Mouse (Mus musculus) heart, postnatal 0 days (tissue): Measurements from ENCODE around the gene Irx4. TPM values are rescaled to one million over a fixed set of nuclear protein-coding genes. Genes with fewer than 3 reads are reported as not detected.

Experiments
- ATAC-seq: fragments of 200-750 bp; cut with Nextera tagmentation; 2 replicates; pipeline ENCODE4 v1.8.0; 2017; ENCODE audit warnings: low read depth, moderate number of reproducible peaks, moderate library complexity; ENCODE audit not compliant: insufficient read depth
- DNase-seq: peaks from one replicate; pipeline ENCODE4 v3.0.0-alpha.2; 2016; ENCODE audit warnings: low spot score
- H3K27ac ChIP-seq: fragments of 300-500 bp; sonication (generic); 2 replicates; pipeline ENCODE4 v1.5.1; 2014; ENCODE audit warnings: low read depth, mild to moderate bottlenecking
- H3K27me3 ChIP-seq: fragments of 300-500 bp; sonication (generic); 2 replicates; pipeline ENCODE4 v1.6.1; 2014; ENCODE audit warnings: low read length, mixed read lengths; ENCODE audit not compliant: control insufficient read depth, insufficient read depth
- H3K36me3 ChIP-seq: fragments of 300-500 bp; sonication (generic); replicated peaks from 2 replicates; pipeline ENCODE4 v1.6.1; 2014; ENCODE audit warnings: low read length, mixed read lengths; ENCODE audit not compliant: control insufficient read depth, insufficient read depth
- H3K4me1 ChIP-seq: fragments of 300-500 bp; sonication (generic); 2 replicates; pipeline ENCODE4 v1.6.1; 2014; ENCODE audit warnings: antibody characterized with exemption; ENCODE audit not compliant: control insufficient read depth, insufficient read depth
- H3K4me2 ChIP-seq: fragments of 300-500 bp; sonication (generic); 2 replicates; pipeline ENCODE4 v1.6.1; 2014; ENCODE audit warnings: low read depth, mild to moderate bottlenecking, low read length, moderate library complexity
- H3K4me3 ChIP-seq: fragments of 300-500 bp; sonication (generic); 2 replicates; pipeline ENCODE4 v1.5.1; 2014; ENCODE audit warnings: low read depth, low read length
- H3K9ac ChIP-seq: fragments of 300-500 bp; sonication (generic); replicated peaks from 2 replicates; pipeline ENCODE4 v1.6.1; 2014; ENCODE audit warnings: low read depth, low read length, mixed read lengths
- H3K9me3 ChIP-seq: fragments of 300-500 bp; sonication (generic); replicated peaks from 2 replicates; pipeline ENCODE4 v1.6.1; 2016; ENCODE audit warnings: low read length; ENCODE audit not compliant: control insufficient read depth
- CTCF ChIP-seq: IDR thresholded peaks from 2 replicates; pipeline ENCODE4 v1.5.1; 2016; ENCODE audit warnings: antibody characterized with exemption, control low read depth, low read depth
- EP300 ChIP-seq: IDR thresholded peaks from 2 replicates; pipeline ENCODE4 v1.6.1; 2016; ENCODE audit warnings: antibody characterized with exemption, low read depth
- WGBS: fragments of 180-500 bp; shearing (Covaris S2); extraction: QIAGEN DNeasy Blood & Tissue Kit; methylation state at CpG from one replicate; pipeline ENCODE4 v1.1.7; 2014; 5-methylcytosine and 5-hydroxymethylcytosine counted together
- polyA plus RNA-seq: library from polyadenylated mRNA; unstranded; fragments of >200 nt; fragmentation: Nextera tagmentation; extraction: Ambion mirVana; gene quantifications from 2 replicates; pipeline ENCODE4 v1.2.1, GENCODE M21; 2015
- total RNA-seq: library from RNA; depleted of rRNA; stranded (reverse); fragments of >200 nt; gene quantifications from 2 replicates; pipeline ENCODE4 v1.2.3, GENCODE M21; 2014; ENCODE audit warnings: low replicate concordance

The Irx4 gene
- total and polyA plus RNA-seq, 2 experiments from 2014 or later = 54.9 to 85.4 TPM

DNA sequence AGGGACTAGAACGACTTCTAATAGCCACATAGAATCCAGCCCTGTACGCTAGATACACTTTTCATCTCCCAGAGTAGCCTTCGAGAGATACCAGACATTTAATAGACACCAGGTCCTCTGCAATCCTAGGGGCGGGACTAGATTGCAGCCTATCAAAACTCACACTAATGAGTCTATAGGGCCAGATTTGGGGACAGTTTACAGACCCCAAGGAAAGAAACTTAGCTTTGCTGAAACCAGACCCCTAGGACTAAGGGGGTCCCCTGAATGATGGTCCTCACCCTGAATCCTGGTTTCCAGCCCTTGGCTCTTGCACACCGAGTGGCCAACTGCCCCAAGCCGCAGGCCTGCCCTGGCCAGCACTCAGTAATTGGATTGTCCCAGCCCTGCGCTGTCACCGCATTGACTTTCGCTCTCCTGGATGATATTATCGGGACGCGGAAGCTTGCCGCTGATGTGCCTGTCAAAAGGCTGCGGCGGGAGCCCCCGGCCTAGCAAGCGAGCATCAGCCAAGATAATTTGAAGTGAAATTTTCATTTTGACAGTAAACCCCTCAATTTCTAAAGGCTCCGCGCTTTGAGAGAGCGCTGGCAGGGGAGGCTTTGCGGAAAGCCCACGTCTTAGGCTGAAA, 10.3 kb downstream of the Irx4 start:
- peaks cover 48% of the 10 kb centered on the region for H3K27me3 ChIP-seq
- peaks cover 40% of the 10 kb centered on the region for H3K4me1 ChIP-seq
- peak overlapping the region; percentile 61 for H3K4me2 ChIP-seq
- H3K4me3 ChIP-seq = peak overlapping the region; percentile 34
- peaks cover 21% of the 10 kb centered on the region; the same call in 1 of the 2 replicates for H3K36me3 ChIP-seq
- WGBS = 8% methylated on average over 22 of the region's 22 CpGs
- ATAC-seq (peak; percentile 14; the same call in 1 of the 2 replicates), DNase-seq (peak; percentile 29)
- H3K9me3 ChIP-seq = no peaks in the 10 kb centered on the region
- TF ChIP-seq EP300 (no peak), CTCF (no peak)
- peak overlapping the region; percentile 88 for H3K27ac ChIP-seq
- peak overlapping the region; percentile 57 for H3K9ac ChIP-seq

DNA sequence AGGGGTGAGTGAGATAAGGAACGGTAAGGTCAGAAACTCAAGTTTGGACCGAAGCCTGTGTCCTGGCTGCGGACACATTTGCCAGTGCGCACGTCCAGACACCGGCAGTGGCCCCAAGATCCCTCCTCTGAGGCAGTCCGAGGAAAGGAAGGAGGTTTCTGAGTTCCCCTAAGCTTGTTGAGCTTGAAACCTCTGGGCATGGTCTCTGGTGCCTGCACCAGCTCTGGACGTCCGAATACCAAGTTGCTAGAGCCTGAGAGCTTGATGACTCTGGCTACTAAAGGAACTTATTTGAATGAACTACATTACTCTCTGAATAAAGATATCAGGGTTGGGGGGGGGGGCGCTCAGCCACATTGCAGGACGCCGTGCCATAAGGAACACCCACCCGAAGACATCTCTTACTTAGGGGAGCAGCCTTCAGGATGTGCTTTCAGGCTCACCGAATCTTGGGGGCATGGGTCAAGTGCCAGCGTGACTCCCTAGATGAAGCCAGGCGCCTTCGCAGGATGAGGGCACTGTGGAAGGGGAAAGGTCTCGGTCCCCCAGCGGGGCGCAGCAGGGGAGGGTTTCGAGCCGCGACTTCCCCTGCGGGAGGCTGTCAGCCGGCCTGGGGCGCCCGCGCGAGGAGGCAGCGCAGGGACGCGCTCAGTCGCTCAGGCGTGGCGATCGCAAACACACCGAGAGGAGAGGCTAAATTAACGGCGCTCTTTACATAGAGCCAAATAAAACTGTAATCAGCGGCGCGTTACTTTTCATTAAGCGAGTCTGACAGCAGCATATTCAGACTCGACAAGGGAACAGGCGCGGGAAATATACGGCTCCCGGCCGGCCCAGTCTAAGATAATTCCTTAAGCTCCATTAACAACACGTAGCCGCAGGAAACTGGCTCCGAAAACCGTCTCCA, 11.3 kb downstream of the Irx4 start:
- Histone ChIP-seq H3K4me1 (peaks cover 42% of the 10 kb centered on the region), H3K4me2 (peak overlapping the region; percentile 61), H3K36me3 (peaks cover 16% of the 10 kb centered on the region; the same call in 1 of the 2 replicates), H3K27ac (peak overlapping the region; percentile 88), H3K4me3 (peak overlapping the region; percentile 34), H3K9me3 (no peaks in the 10 kb centered on the region), H3K27me3 (peaks cover 41% of the 10 kb centered on the region), H3K9ac (peak overlapping the region; percentile 57)
- ATAC-seq (no peak), DNase-seq (peak; percentile 18)
- no peak for TF ChIP-seq EP300
- TF ChIP-seq CTCF = no peak
- WGBS = 2% methylated on average over 53 of the region's 53 CpGs

DNA sequence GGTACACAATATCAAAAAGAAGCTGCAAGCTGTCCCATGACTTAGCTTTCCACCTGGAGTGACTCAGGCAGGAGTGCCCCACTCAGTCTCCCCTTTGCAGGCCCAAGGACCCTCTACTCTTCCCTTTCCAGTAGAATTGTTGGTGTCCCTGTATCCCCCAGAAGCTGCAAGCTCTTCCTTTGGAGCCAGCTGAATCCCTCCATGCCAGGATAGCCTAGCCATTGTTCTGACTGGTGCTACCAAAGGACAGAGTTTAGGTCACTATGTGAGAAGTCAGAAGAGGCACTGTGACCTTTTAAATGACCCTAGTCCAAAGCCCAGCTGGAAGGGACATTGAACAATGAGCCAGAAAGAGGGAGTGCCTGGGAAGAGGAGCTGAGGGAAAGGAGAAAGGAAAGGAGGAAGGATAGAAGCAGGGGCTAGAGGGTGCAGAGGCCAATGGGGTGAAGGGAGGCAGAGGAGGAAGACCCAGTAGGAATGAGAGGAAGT, 12.6 kb downstream of the Irx4 start:
- peaks cover 30% of the 10 kb centered on the region for H3K27me3 ChIP-seq
- TF ChIP-seq EP300 = no peak
- TF ChIP-seq CTCF = no peak
- H3K36me3 ChIP-seq = peaks cover 9% of the 10 kb centered on the region; the same call in 1 of the 2 replicates
- H3K27ac ChIP-seq = peak overlapping the region; percentile 52
- no peak overlapping the region for H3K9ac ChIP-seq
- ATAC-seq = no peak
- no peak overlapping the region for H3K4me3 ChIP-seq
- no peaks in the 10 kb centered on the region for H3K9me3 ChIP-seq
- no peak for DNase-seq
- H3K4me2 ChIP-seq = 0 out of 2 replicates have a peak overlapping the region, but pooled peaks have one; percentile 61
- peaks cover 54% of the 10 kb centered on the region for H3K4me1 ChIP-seq

- Histone ChIP-seq H3K27me3 (peaks cover 23% of the 10 kb centered on the region), H3K9me3 (no peaks in the 10 kb centered on the region), H3K27ac (no peak overlapping the region), H3K9ac (no peak overlapping the region), H3K4me3 (no peak overlapping the region), H3K36me3 (peaks cover 5% of the 10 kb centered on the region; the same call in 1 of the 2 replicates), H3K4me1 (peaks cover 58% of the 10 kb centered on the region), H3K4me2 (no peak overlapping the region)
- DNase-seq = no peak
- ATAC-seq = no peak
- TF ChIP-seq EP300 (no peak), CTCF (no peak)
- WGBS = 43% methylated on average over 1 of the region's 1 CpGs
These were observed 13.3 kb downstream of the Irx4 start for GRCm38 (mm10) chr13:73273536-73273935.

DNA sequence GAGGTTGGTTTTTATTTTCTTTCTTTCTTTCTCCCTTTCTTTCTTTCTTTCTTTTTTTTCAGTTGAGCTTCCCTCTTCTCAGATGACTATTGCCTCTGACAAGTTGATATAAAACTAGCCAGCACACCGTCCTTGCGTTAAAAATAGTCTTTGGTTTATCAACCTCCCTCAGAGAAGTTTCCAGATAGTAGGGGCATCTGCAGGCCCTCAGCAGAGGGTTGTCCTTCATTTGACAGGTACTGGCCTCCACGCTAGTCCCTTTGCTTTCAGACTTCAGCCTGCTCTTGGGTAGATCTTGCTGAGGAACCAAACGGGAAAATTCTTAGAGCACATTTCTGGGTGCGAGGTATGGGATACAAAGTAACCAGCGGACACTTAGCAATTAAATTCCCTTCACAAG, 17.1 kb downstream of the Irx4 start:
- peak; percentile 76 for ATAC-seq
- Histone ChIP-seq H3K27ac (peak overlapping the region; percentile 93), H3K9ac (no peak overlapping the region), H3K4me1 (peaks cover 56% of the 10 kb centered on the region), H3K9me3 (no peaks in the 10 kb centered on the region), H3K4me3 (no peak overlapping the region), H3K27me3 (no peaks in the 10 kb centered on the region; the same call in 1 of the 2 replicates), H3K36me3 (no peaks in the 10 kb centered on the region), H3K4me2 (no peak overlapping the region)
- peak; percentile 81 for DNase-seq
- TF ChIP-seq CTCF (no peak), EP300 (peak; percentile 81)
- WGBS = 25% methylated on average over 6 of the region's 6 CpGs
